Mouse (Mus musculus): ENCODE results near the gene Cnot8. TPM values are rescaled to one million over a fixed set of nuclear protein-coding genes. Genes with fewer than 3 reads are reported as not detected.

Cnot8 gene
- total RNA-seq, 1 experiment from 2014 or later, result 130 TPM

DNA sequence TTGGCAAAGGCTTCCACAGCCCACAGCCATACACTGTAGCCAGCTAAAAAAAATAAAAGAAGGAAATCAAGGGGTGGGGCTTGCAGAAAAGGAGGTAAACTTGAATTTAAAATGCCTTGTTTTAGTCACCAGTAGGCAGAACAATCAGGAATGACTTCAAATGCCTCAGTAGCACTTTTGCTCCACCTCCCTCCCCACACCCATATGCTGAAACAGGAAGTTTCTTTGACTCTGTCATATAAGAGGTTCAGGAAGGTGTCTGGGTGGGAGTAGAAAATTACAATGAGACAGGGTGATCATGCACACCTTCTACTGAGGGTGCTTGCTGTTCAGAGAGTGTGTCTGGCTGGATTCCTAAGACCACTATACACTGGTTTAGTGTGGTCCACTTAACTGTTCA is 30.9 kb downstream of the Cnot8 start:
- ATAC-seq (replicated peaks in 1 of 2; ENCODE audit: insufficient read depth in 1 of 2, low FRiP score in 2 of 2, low TSS enrichment in 1 of 2, low read depth in 1 of 2, poor library complexity in 2 of 2, severe bottlenecking in 2 of 2), result no peak; a peak in 1 of 4 replicates

DNA sequence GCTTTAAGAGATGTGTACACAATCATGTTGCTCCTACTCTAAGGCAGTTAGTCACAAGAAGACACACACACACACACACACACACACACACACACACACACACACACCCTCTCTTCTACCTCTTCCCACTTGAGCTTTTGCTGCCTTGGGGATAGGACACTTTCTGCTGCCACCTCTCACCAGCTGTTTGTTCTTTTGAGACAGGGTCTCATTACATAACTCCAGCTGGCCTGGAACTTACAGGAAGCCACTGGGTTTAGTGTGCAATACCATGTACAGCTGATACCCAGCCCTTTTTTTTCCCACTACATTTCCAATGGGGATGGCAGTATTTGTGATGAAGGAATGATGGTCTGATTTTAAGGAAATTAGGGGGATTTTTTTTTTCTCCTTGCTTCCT is 31.3 kb downstream of the Cnot8 start:
- ATAC-seq (replicated peaks in 1 of 2; ENCODE audit: insufficient read depth in 1 of 2, low FRiP score in 2 of 2, low TSS enrichment in 1 of 2, low read depth in 1 of 2, poor library complexity in 2 of 2, severe bottlenecking in 2 of 2), result no peak

DNA sequence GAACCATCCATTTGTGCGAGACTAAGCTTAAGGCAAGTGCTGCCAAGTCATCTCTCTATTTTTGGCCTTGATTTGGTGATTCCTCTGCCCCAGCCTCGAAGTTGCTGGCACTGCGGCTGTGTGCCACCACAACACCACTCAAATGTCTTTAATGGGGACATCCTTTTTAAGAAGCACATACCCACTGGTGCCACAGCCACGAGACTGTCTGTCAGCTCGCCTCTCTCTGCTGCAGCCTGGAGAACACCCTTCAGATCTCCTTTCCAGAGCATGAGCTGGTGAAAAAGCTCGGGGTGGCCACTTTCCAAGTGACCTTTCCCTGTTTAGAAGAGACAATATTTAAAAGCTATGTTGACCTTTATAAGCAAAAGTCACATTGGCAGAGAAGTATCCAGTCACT is 32.7 kb downstream of the Cnot8 start:
- no peak for ATAC-seq (replicated peaks in 1 of 2; ENCODE audit: insufficient read depth in 1 of 2, low FRiP score in 2 of 2, low TSS enrichment in 1 of 2, low read depth in 1 of 2, poor library complexity in 2 of 2, severe bottlenecking in 2 of 2)

DNA sequence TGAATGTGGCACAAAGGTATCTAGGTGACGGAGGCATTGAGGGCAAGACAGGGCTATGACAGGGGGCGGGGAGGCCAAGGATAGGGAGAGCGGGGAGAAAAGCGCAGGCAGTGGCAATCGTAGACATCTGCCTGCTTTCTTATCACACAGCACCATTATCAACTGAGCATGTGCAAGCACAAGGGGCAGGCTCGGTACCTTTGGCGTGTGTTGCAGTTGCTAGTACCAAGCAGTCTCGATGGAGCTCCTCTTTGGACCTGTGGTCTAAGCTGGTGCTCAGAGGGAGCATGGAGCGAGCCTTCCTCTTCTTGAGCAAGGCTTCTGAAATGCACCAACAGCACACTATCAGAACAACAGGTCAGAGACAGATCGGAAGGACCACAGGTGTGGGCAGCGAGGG is 34.9 kb downstream of the Cnot8 start:
- no peak for ATAC-seq (replicated peaks in 1 of 2; ENCODE audit: insufficient read depth in 1 of 2, low FRiP score in 2 of 2, low TSS enrichment in 1 of 2, low read depth in 1 of 2, poor library complexity in 2 of 2, severe bottlenecking in 2 of 2)

DNA sequence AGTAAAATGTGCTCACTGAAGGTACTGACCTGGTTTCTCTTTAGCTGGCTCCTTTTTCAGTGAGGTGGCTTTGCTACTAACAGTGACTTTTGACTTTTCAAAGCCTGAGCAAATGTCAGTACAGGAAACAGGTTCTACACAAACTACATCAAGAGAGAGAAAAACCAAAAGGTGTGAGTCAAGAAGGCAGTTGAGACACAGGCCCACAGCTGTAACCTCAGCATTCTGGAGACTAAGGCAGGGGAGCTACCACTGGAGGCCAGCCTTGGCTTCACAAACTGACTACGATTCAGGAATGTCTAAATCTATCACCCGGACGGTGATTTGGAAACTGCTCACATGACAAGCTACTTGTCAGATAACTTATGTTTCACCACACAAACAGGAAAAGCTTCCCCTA is 35.5 kb downstream of the Cnot8 start:
- no peak for ATAC-seq (replicated peaks in 1 of 2; ENCODE audit: insufficient read depth in 1 of 2, low FRiP score in 2 of 2, low TSS enrichment in 1 of 2, low read depth in 1 of 2, poor library complexity in 2 of 2, severe bottlenecking in 2 of 2)

GRCm38 (mm10) chr11:58143704-58144426 is 39.9 kb downstream of the Cnot8 start:
- peak; percentile 32 to 51; a peak in 2 of 4 replicates for ATAC-seq (replicated peaks in 1 of 2; ENCODE audit: insufficient read depth in 1 of 2, low FRiP score in 2 of 2, low TSS enrichment in 1 of 2, low read depth in 1 of 2, poor library complexity in 2 of 2, severe bottlenecking in 2 of 2)

DNA sequence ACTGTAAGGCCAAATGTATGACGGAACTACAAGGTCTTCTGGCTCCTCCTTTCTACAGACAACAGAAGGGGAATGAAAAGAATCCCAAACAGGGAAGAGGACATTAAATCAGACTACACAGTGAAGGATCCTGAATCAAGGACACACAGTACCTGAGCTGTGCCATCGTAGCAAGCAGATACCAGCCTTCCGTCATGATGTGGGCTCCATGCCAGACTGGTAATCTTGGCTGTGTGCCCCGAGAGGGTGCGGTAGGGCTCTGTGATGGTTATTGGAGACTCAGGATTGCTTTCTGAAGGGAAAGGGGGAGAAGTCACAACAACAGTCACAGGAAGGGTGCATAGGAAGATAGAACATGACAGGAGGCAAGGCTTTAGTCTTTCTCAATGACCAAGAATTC is 42.3 kb downstream of the Cnot8 start:
- no peak for ATAC-seq (replicated peaks in 1 of 2; ENCODE audit: insufficient read depth in 1 of 2, low FRiP score in 2 of 2, low TSS enrichment in 1 of 2, low read depth in 1 of 2, poor library complexity in 2 of 2, severe bottlenecking in 2 of 2)

- ATAC-seq (replicated peaks in 1 of 2; ENCODE audit: insufficient read depth in 1 of 2, low FRiP score in 2 of 2, low TSS enrichment in 1 of 2, low read depth in 1 of 2, poor library complexity in 2 of 2, severe bottlenecking in 2 of 2), result no peak
Observed at GRCm38 (mm10) chr11:58155458-58155857, 51.5 kb downstream of the Cnot8 start.

DNA sequence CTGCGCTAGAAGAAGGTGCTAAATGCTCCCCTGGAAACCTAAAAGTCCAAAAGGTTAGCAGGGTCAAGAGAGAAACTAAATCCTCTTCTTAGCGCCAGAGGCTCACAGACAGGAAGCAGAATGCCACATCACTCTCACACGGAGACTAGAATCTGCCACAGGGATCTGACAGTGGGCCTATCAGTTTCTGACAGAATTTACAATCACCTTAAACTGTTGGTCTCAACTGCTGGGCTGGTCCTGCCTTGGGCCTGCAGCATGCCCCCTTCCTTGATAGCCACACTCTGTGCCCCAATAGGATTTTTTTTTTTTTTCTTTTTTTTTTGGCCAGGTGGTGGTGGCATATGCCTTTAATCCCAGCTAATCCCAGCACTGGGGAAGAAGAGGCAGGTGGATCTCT is 52.9 kb downstream of the Cnot8 start:
- no peak for ATAC-seq (replicated peaks in 1 of 2; ENCODE audit: insufficient read depth in 1 of 2, low FRiP score in 2 of 2, low TSS enrichment in 1 of 2, low read depth in 1 of 2, poor library complexity in 2 of 2, severe bottlenecking in 2 of 2)

GRCm38 (mm10) chr11:58165072-58165471 is 61.1 kb downstream of the Cnot8 start:
- no peak for ATAC-seq (replicated peaks in 1 of 2; ENCODE audit: insufficient read depth in 1 of 2, low FRiP score in 2 of 2, low TSS enrichment in 1 of 2, low read depth in 1 of 2, poor library complexity in 2 of 2, severe bottlenecking in 2 of 2)

GRCm38 (mm10) chr11:58167822-58168166 is 63.8 kb downstream of the Cnot8 start:
- ATAC-seq (replicated peaks in 1 of 2; ENCODE audit: insufficient read depth in 1 of 2, low FRiP score in 2 of 2, low TSS enrichment in 1 of 2, low read depth in 1 of 2, poor library complexity in 2 of 2, severe bottlenecking in 2 of 2), result peak in 1 of 2 experiments; percentile 15; a peak in 1 of 4 replicates

Other genes starting within 250 kb of the Cnot8 start
- 53.3 and 55.1 TPM in 2 replicates for gene Larp1, start 95.1 kb upstream of the Cnot8 start, total RNA-seq (2017)
- gene Gm12248, start 11.0 kb upstream of the Cnot8 start, total RNA-seq (2017), result not detected in 2 replicates
- 28.0 and 30.4 TPM in 2 replicates for gene Gemin5, start 64.4 kb downstream of the Cnot8 start, total RNA-seq (2017)
- 57.3 and 68.1 TPM in 2 replicates for gene Mrpl22, start 67.5 kb downstream of the Cnot8 start, total RNA-seq (2017)
- gene Igtp, start 95.4 kb downstream of the Cnot8 start, total RNA-seq (2017), result 29.5 and 30.8 TPM in 2 replicates
- 26.0 and 28.2 TPM in 2 replicates for gene Irgm2, start 95.5 kb downstream of the Cnot8 start, total RNA-seq (2017)
- gene 4930438A08Rik, start 170.6 kb downstream of the Cnot8 start, total RNA-seq (2017), result 2.7 and 10.8 TPM in 2 replicates
- gene Zfp692, start 202.9 kb downstream of the Cnot8 start, total RNA-seq (2017), result 16.2 and 23.3 TPM in 2 replicates
- gene Zfp672, start 226.2 kb downstream of the Cnot8 start, total RNA-seq (2017), result 34.0 and 54.5 TPM in 2 replicates
- 35.5 and 36.7 TPM in 2 replicates for gene Sh3bp5l, start 226.6 kb downstream of the Cnot8 start, total RNA-seq (2017)